Mouse (Mus musculus) megakaryocyte progenitor cell, adult 5-6 weeks (primary cell): ENCODE measurements around the gene Kpna1. TPM values are rescaled to one million over a fixed set of nuclear protein-coding genes. Genes with fewer than 3 reads are reported as not detected.
"Not testable (repeated sequence)": the region's sequence is repeated elsewhere in the genome, so short reads cannot be mapped to it uniquely, and the experiment has no call there.

ENCODE experiments used
- ATAC-seq: replicated peaks from 2 replicates; pipeline ENCODE4 v1.8.0; 2016; ENCODE audit warnings: mild to moderate bottlenecking, moderate TSS enrichment, inconsistent platforms; ENCODE audit not compliant: poor library complexity
- total RNA-seq, 2 experiments: library from RNA; stranded (forward) in 1 of 2; stranded (reverse) in 1 of 2; fragments of 157-497, 149-512 nt in 1 of 2; fragments of 200-1000 nt in 1 of 2; gene quantifications; 2 replicates each; pipeline versions ENCODE4 v1.2.3 to v1.2.4; 2015 to 2017

Kpna1 gene
- total RNA-seq, 2 experiments from 2014 or later: 37.0 to 52.7 TPM

- ATAC-seq: no peak
Measured at GRCm38 (mm10) chr16:35984471-35984870, 5.9 kb downstream of the Kpna1 start.

- ATAC-seq: no peak
Measured at GRCm38 (mm10) chr16:35987930-35988329, 9.4 kb downstream of the Kpna1 start.

GRCm38 (mm10) chr16:35992391-35992790 lies 13.8 kb downstream of the Kpna1 start:
- peak; percentile 55 for ATAC-seq

GRCm38 (mm10) chr16:35993316-35993715 lies 14.8 kb downstream of the Kpna1 start:
- ATAC-seq: no peak

- ATAC-seq: not testable (repeated sequence)
Measured at GRCm38 (mm10) chr16:35998852-35999251, 20.3 kb downstream of the Kpna1 start.

- peak; percentile 26; the same call in 1 of the 2 replicates for ATAC-seq
Measured at GRCm38 (mm10) chr16:36008396-36008795, 29.8 kb downstream of the Kpna1 start.

- ATAC-seq: no peak
Measured at GRCm38 (mm10) chr16:36016335-36016734, 37.8 kb downstream of the Kpna1 start.

GRCm38 (mm10) chr16:36028120-36028519 lies 49.6 kb downstream of the Kpna1 start:
- ATAC-seq: not testable (repeated sequence)

GRCm38 (mm10) chr16:36040640-36041624 lies 62.4 kb downstream of the Kpna1 start, which contains the start of gene Wdr5b:
Gene Wdr5b (plus strand): TSS chr16:36041190.
- ATAC-seq: peak; percentile 93

- no peak for ATAC-seq
Measured at GRCm38 (mm10) chr16:36041625-36042020, 63.1 kb downstream of the Kpna1 start.

GRCm38 (mm10) chr16:36043073-36043472 lies 64.5 kb downstream of the Kpna1 start:
- ATAC-seq: no peak

GRCm38 (mm10) chr16:36043964-36044363 lies 65.4 kb downstream of the Kpna1 start:
- ATAC-seq: no peak

GRCm38 (mm10) chr16:36047538-36047937 lies 69.0 kb downstream of the Kpna1 start:
- no peak for ATAC-seq

- ATAC-seq: no peak
Measured at GRCm38 (mm10) chr16:36051491-36051890, 72.9 kb downstream of the Kpna1 start.

- no peak for ATAC-seq
Measured at GRCm38 (mm10) chr16:36053524-36054275, 75.2 kb downstream of the Kpna1 start.

GRCm38 (mm10) chr16:36054920-36055319 lies 76.4 kb downstream of the Kpna1 start:
- no peak for ATAC-seq

- ATAC-seq: no peak
Measured at GRCm38 (mm10) chr16:36056416-36056815, 77.9 kb downstream of the Kpna1 start.

- no peak for ATAC-seq
Measured at GRCm38 (mm10) chr16:36057933-36058475, 79.5 kb downstream of the Kpna1 start.

- ATAC-seq: peak; percentile 63
Measured at GRCm38 (mm10) chr16:36062534-36062933, 84.0 kb downstream of the Kpna1 start.

GRCm38 (mm10) chr16:36063315-36063714 lies 84.8 kb downstream of the Kpna1 start:
- ATAC-seq: no peak

GRCm38 (mm10) chr16:36064904-36065303 lies 86.4 kb downstream of the Kpna1 start:
- ATAC-seq: no peak
